Mouse (Mus musculus) T-helper 1 cell (primary cell): ENCODE results near the gene Fmod.

ENCODE experiments used
- in situ Hi-C: fragments of 300-600 bp; cut with MboI, MseI; formaldehyde crosslinking; loops from one replicate; pipeline ENCODE4 v1.15.1; 2025; ENCODE audit warnings: high pct_unique_total_duplicates

Gene Fmod

GRCm38 (mm10) chr1:134037172-134037571, at the start of gene Fmod:
Gene Fmod, plus strand, starts transcription at chr1:134037254.
- in situ Hi-C loops: no loop called here

DNA sequence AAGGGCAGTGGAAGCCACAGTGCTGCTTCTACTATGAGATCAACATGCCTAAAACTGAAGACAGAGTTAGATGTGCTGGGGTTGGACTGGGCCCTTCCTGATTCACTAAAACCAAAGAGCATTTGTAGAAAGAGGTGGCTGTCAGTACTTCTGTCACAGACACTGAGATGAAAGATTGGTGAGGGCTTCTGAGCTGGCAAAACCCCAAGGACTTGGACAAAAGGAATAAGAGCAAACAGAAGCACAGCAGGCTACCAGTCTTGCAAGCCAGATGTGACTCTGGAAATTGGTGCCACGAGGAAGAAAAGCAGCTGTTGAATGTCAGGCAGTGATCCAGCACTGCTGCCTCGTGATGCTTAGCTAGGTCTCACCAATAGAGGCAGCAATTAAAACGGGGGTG, 48.2 kb upstream of the Fmod start:
- in situ Hi-C loops: loop anchor here (25.0 kb wide), 1 partner anchor 1052 kb away; no protein-coding TSS in a partner anchor

- in situ Hi-C loops: loop anchor here (25.0 kb wide), 1 partner anchor 1054 kb away; no protein-coding TSS in a partner anchor
Observed at GRCm38 (mm10) chr1:133991277-133991676, 45.8 kb upstream of the Fmod start.

GRCm38 (mm10) chr1:134005490-134005889, 31.6 kb upstream of the Fmod start:
- in situ Hi-C loops: no loop called here

DNA sequence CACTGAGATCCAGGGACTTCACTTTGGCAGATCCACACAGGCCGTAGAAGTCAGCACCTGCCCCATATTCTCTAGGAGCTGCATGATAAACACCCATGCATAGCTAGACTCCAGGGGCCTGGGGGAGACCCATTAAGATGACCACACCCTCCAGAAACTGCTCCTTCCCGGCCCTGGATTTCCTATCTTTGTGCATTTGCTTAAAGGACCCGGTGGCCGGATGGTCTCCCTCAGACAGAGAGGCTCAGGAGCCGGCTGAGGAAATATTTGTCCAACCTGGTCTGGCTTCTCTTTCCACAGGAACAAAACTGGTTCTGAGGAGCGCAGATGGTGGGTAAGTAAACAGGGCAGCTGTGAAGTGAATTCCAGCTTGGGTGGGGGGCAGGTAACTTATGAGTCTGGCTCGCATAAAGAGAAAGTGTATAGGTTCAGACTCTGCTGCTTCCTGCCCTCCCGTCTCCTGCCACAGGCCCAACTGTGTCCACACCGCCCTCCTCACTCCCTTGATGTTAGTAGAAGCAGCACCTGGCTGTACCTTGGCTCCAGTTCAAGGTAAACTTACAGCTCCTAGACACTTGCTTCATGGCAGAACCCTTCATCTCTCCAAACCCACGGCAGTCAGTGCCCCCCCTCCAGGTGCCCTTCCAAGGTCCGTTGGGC, 30.8 kb upstream of the Fmod start:
- in situ Hi-C loops: no loop called here

DNA sequence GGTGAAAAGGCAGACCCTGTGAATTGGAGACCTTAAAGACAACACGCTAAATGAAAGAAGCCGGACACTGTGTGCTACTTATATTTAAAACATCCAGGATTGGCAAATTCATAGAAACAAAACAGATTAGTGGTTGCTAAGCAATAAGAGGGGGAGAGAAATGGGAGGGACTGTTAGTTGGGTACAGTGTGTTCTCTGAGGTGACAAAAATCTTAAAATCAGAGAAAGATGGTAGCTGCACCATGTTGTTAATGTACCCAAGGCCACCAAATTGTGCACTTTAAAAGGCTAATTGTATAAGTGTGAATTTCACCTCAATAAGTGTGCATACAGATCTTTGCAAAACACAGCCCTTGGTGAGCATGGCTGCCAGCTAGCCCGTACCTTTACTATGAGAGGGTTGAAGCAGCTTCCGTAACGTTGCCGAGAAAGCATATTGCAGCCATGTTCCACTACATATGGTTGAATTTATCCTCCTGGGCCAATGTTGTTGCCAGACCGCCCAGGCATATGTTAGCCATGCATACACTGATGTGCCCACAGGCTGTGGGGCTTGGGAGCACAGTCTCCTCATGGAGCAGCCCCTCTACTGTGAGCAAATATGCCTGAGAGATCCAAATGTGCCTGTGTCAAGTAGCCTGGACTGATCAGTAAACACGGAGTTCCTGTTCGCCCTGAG, 12.6 kb upstream of the Fmod start:
- in situ Hi-C loops: no loop called here

GRCm38 (mm10) chr1:134025975-134026374, 11.1 kb upstream of the Fmod start:
- in situ Hi-C loops: no loop called here

- in situ Hi-C loops: no loop called here
Observed at GRCm38 (mm10) chr1:134026741-134027140, 10.3 kb upstream of the Fmod start.

DNA sequence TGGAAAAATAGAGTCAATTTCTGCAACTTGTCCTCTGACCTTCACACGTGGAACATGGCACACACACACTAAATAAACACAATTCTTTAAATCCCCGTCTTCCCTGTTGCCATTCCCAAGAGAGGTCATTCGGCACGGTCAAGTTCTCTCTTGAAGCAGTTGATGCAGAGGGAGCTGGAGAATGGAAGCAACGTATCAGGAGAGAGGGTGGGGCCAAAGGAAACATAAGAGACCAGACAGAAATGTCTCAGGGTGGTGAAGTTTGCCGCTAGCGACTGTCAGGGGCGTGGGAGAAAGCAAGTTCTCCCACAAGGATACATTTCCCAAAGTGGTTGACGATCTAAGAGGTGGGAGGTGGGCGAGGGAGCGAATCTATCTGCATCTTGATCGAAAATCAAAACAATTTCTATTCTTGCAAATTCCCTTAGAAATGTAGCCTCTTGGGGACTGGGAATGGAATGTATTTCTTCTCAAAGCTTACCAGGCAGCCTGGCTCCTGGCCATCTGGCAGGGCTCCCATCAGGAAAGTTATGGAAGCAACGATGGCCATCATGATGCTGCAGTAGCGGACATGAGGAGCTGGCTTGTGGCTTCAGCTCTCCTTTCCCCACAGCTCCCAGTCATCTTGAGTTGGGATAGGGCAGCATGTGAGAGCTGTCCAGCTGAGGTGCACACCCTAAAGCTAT, 8.8 kb upstream of the Fmod start:
- in situ Hi-C loops: no loop called here

GRCm38 (mm10) chr1:134036492-134036891, 562 bp upstream of the Fmod start:
- in situ Hi-C loops: no loop called here

- in situ Hi-C loops: no loop called here
Observed at GRCm38 (mm10) chr1:134038336-134038735, 1.3 kb downstream of the Fmod start.

DNA sequence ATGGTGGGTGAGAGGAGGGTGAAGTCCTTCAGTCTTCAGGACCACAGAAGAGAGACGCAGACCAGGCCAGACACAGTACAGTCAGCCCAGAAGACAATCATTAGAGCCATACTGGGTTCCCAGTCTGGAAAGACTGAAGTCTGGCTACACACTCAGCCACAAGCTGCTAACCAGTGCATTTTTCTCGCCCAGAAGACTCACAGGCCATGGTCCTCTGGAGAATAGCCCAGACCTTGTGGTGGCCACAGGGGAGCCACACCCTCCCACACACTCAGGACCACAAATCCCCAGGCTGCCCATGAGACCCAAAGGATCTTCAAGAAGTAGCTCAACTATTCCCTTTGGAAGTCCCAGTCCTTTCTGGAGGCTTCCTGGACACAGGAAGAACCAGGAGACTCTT, 2.3 kb downstream of the Fmod start:
- in situ Hi-C loops: no loop called here

- in situ Hi-C loops: loop anchor here (5.0 to 10.0 kb wide), 2 partner anchors 283 to 305 kb away; no protein-coding TSS in a partner anchor
Observed at GRCm38 (mm10) chr1:134041900-134042299, 4.8 kb downstream of the Fmod start.

- in situ Hi-C loops: loop anchor here (5.0 to 10.0 kb wide), 2 partner anchors 282 to 305 kb away; no protein-coding TSS in a partner anchor
Observed at GRCm38 (mm10) chr1:134042341-134042740, 5.3 kb downstream of the Fmod start.

- in situ Hi-C loops: loop anchor here (5.0 to 10.0 kb wide), 3 partner anchors 133 to 308 kb away; no protein-coding TSS in a partner anchor
Observed at GRCm38 (mm10) chr1:134044805-134045204, 7.8 kb downstream of the Fmod start.

- in situ Hi-C loops: loop anchor here (5.0 to 10.0 kb wide), 2 partner anchors 134 to 279 kb away; no protein-coding TSS in a partner anchor
Observed at GRCm38 (mm10) chr1:134045971-134046370, 8.9 kb downstream of the Fmod start.

DNA sequence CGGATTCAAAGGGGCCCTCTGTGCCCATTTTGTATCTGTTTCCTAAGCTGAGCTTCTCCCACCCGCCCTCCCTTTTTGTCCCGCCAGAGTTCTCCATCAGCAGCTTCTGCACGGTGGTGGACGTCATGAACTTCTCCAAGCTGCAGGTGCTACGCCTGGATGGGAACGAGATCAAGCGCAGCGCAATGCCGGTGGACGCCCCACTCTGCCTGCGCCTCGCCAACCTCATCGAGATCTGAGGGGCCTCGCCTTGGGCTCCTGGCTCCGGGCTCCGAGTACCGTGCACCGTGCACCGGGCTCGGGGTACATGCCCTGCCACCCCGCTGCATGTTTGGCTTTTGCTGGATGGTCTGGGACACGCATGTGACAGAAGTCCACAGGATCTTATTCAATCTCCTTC, 9.3 kb downstream of the Fmod start:
- in situ Hi-C loops: loop anchor here (5.0 to 10.0 kb wide), 2 partner anchors 134 to 278 kb away; no protein-coding TSS in a partner anchor

DNA sequence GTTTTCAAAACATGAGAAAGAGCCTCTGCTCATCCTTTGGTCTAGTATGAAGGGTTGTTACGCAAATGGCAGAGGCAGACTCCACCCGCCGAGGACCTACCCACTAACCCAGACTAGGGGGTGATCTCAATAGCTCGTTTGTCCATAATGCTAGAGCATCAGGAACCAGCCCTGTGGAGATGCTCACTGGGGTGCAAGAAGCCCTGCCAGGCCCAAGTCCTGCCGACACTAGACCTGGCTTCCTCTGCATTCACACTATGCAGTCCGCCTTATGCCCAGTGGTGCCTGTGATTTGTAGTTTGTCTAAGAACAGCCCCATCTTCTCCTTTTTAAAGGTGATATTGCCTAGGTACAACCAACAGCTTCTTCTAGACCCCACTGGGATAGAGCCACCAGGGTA, 10.4 kb downstream of the Fmod start:
- in situ Hi-C loops: loop anchor here (5.0 to 10.0 kb wide), 2 partner anchors 135 to 277 kb away; no protein-coding TSS in a partner anchor

- in situ Hi-C loops: loop anchor here (5.0 to 10.0 kb wide), 2 partner anchors 136 to 276 kb away; no protein-coding TSS in a partner anchor
Observed at GRCm38 (mm10) chr1:134048759-134049158, 11.7 kb downstream of the Fmod start.

GRCm38 (mm10) chr1:134049542-134049941, 12.5 kb downstream of the Fmod start:
- in situ Hi-C loops: loop anchor here (5.0 to 10.0 kb wide), 2 partner anchors 137 to 275 kb away; no protein-coding TSS in a partner anchor

GRCm38 (mm10) chr1:134053207-134053606, 16.2 kb downstream of the Fmod start:
- in situ Hi-C loops: no loop called here

DNA sequence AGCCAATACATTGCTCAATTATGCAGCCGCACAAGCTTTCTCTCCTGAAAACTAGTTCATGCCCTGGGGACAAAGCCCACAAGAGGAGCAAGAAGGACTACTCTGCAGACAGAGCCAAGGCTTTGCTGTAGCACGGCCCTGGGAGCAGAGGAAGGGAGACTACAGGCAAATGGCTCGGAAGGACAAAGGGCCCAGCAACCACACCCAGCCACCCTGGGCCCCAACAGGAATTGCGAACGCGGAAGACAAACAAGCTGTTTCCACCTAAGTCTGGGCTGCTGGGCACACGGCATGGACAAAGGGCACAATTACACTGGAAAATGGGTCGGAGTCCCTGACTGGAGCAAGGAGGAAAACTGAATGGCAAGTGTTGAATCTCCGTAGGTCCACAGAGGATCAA, 18.0 kb downstream of the Fmod start:
- in situ Hi-C loops: loop anchor here (5.0 kb wide), 1 partner anchor 52 kb away; no protein-coding TSS in a partner anchor
